Mouse (Mus musculus) intestine, embryonic 15.5 days (tissue): ENCODE measurements around the gene Etv4. TPM values are rescaled to one million over a fixed set of nuclear protein-coding genes. Genes with fewer than 3 reads are reported as not detected.

Experiments used
- ATAC-seq: fragments of 200-750 bp; cut with Nextera tagmentation; 2 replicates; pipeline ENCODE4 v1.8.0; 2017; ENCODE audit warnings: moderate TSS enrichment, moderate library complexity
- H3K27ac ChIP-seq: fragments of 300-500 bp; sonication (generic); 2 replicates; pipeline ENCODE4 v1.5.1; 2015; ENCODE audit warnings: mild to moderate bottlenecking, inconsistent platforms
- H3K27me3 ChIP-seq: fragments of 300-500 bp; sonication (generic); replicated peaks from 2 replicates; pipeline ENCODE4 v1.6.1; 2015; ENCODE audit warnings: inconsistent platforms
- H3K36me3 ChIP-seq: fragments of 300-500 bp; sonication (generic); 2 replicates; pipeline ENCODE4 v1.6.1; 2015; ENCODE audit warnings: inconsistent platforms
- H3K4me1 ChIP-seq: fragments of 300-500 bp; sonication (generic); replicated peaks from 2 replicates; pipeline ENCODE4 v1.6.1; 2015; ENCODE audit warnings: inconsistent platforms
- H3K4me2 ChIP-seq: fragments of 300-500 bp; sonication (generic); replicated peaks from 2 replicates; pipeline ENCODE4 v1.6.1; 2015; ENCODE audit warnings: mild to moderate bottlenecking, inconsistent platforms
- H3K4me3 ChIP-seq: fragments of 300-500 bp; sonication (generic); replicated peaks from 2 replicates; pipeline ENCODE4 v1.5.1; 2015; ENCODE audit warnings: inconsistent platforms
- H3K9ac ChIP-seq: fragments of 300-500 bp; sonication (generic); 2 replicates; pipeline ENCODE4 v1.6.1; 2015; ENCODE audit warnings: inconsistent platforms
- H3K9me3 ChIP-seq: fragments of 300-500 bp; sonication (generic); 2 replicates; pipeline ENCODE4 v1.6.1; 2016; ENCODE audit warnings: inconsistent platforms
- WGBS: fragments of 180-500 bp; shearing (Covaris S2); methylation state at CpG from one replicate; pipeline ENCODE4 v1.1.7; 2015; 5-methylcytosine and 5-hydroxymethylcytosine counted together
- polyA plus RNA-seq: library from polyadenylated mRNA; unstranded; fragments of >200 nt; fragmentation: Nextera tagmentation; extraction: Ambion mirVana; gene quantifications from 2 replicates; pipeline ENCODE4 v1.2.1, GENCODE M21; 2015

Gene Etv4
- polyA plus RNA-seq: 4.1 and 5.4 TPM in 2 replicates

- H3K9me3 ChIP-seq: no peaks in the 10 kb centered on the region
Measured at GRCm38 (mm10) chr11:101785143-101785851, at the start of gene Etv4. Gene Etv4, minus strand, starts transcription at chr11:101785371.

GRCm38 (mm10) chr11:101832001-101832400, 46.8 kb upstream of the Etv4 start:
- H3K4me1 ChIP-seq: peaks cover 28% of the 10 kb centered on the region
- no peaks in the 10 kb centered on the region for H3K9me3 ChIP-seq
- H3K27ac ChIP-seq: peak overlapping the region; percentile 68
- WGBS: 39% methylated on average over 7 of the region's 7 CpGs
- H3K36me3 ChIP-seq: no peaks in the 10 kb centered on the region
- no peak overlapping the region for H3K9ac ChIP-seq
- no peak overlapping the region for H3K4me3 ChIP-seq
- no peak overlapping the region for H3K4me2 ChIP-seq
- H3K27me3 ChIP-seq: no peaks in the 10 kb centered on the region
- ATAC-seq: peak; percentile 64

More at GRCm38 (mm10) chr11:101785143-101785851, at the start of gene Etv4:
- Histone ChIP-seq H3K4me2 (peak within 1 kb of the TSS; percentile 99), H3K36me3 (no peaks in the 10 kb centered on the region), H3K27me3 (peaks cover 63% of the 10 kb centered on the region), H3K9ac (peak within 1 kb of the TSS; percentile 50), H3K4me3 (peak within 1 kb of the TSS; percentile 56), H3K27ac (0 out of 2 replicates have a peak within 1 kb of the TSS, but pooled peaks have one; percentile 54), H3K4me1 (peaks cover 15% of the 10 kb centered on the region)
- ATAC-seq: peak; percentile 93
- WGBS: under 1% methylated on average over 35 of the region's 35 CpGs

- Histone ChIP-seq H3K9me3 (no peaks in the 10 kb centered on the region), H3K4me3 (no peak overlapping the region), H3K4me1 (peaks cover 28% of the 10 kb centered on the region), H3K27ac (peak overlapping the region; percentile 80), H3K9ac (no peak overlapping the region), H3K4me2 (no peak overlapping the region; the same call in 1 of the 2 replicates), H3K36me3 (no peaks in the 10 kb centered on the region), H3K27me3 (no peaks in the 10 kb centered on the region)
- no peak for ATAC-seq
- WGBS: 55% methylated on average over 8 of the region's 8 CpGs
Measured at GRCm38 (mm10) chr11:101830616-101831015, 45.4 kb upstream of the Etv4 start.

DNA sequence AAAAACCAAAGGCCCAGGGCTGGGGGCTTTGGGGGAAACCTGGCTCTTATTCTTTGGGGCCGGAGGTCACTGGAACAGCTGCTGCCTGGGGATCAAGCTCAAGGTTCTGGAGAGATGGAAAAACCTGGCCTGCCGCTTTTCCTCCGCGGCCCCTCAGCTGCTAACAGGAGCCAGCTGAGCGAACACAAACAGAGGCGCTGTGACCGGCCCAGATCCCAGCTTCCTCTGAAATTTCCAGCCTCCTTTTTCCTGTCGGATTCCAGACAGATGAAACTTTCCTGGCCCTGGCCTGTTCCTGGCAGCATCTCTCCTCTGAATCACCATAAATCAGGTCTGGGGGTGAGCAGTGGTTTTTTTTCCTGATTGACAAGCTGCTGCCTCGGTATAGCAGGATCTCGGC, 44.9 kb upstream of the Etv4 start:
- Histone ChIP-seq H3K4me3 (no peak overlapping the region), H3K4me1 (peaks cover 28% of the 10 kb centered on the region), H3K27ac (peak overlapping the region; percentile 80), H3K36me3 (no peaks in the 10 kb centered on the region), H3K9me3 (no peaks in the 10 kb centered on the region), H3K27me3 (no peaks in the 10 kb centered on the region), H3K9ac (no peak overlapping the region), H3K4me2 (peak overlapping the region; percentile 42)
- 10% methylated on average over 10 of the region's 10 CpGs for WGBS
- ATAC-seq: peak; percentile 63; the same call in 1 of the 2 replicates

DNA sequence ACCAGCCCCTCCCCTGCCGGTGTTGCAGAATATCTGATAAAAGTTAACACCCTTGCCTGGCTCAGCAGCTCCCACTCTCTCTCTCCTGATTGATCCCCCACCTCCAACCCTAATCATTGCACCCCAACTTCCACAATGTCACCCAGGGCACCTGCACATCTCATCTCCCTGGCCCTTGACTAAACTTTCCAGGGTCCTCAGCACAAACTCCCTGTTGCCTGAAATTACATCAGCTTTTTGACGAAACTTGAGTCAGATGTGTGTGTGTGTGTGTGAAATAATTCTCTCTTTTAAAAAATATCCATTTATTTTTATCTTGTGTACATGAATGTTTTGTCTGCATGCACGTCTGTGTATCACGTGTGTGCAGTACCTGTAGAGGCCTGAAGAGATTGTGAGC, 43.5 kb upstream of the Etv4 start:
- Histone ChIP-seq H3K27ac (no peak overlapping the region), H3K9me3 (no peaks in the 10 kb centered on the region), H3K4me1 (peaks cover 28% of the 10 kb centered on the region), H3K4me2 (no peak overlapping the region), H3K27me3 (no peaks in the 10 kb centered on the region), H3K4me3 (no peak overlapping the region), H3K36me3 (no peaks in the 10 kb centered on the region), H3K9ac (no peak overlapping the region)
- 90% methylated on average over 4 of the region's 4 CpGs for WGBS
- ATAC-seq: no peak

- Histone ChIP-seq H3K4me1 (peaks cover 5% of the 10 kb centered on the region; the same call in 1 of the 2 replicates), H3K27ac (no peak overlapping the region), H3K4me2 (no peak overlapping the region), H3K9me3 (no peaks in the 10 kb centered on the region), H3K9ac (no peak overlapping the region), H3K36me3 (no peaks in the 10 kb centered on the region), H3K27me3 (no peaks in the 10 kb centered on the region), H3K4me3 (no peak overlapping the region)
- 54% methylated on average over 3 of the region's 3 CpGs for WGBS
- ATAC-seq: no peak
Measured at GRCm38 (mm10) chr11:101823210-101823609, 38.0 kb upstream of the Etv4 start.

GRCm38 (mm10) chr11:101820899-101821298, 35.7 kb upstream of the Etv4 start:
- H3K4me1 ChIP-seq: peaks cover 5% of the 10 kb centered on the region; the same call in 1 of the 2 replicates
- WGBS: 32% methylated on average over 11 of the region's 11 CpGs
- H3K4me3 ChIP-seq: no peak overlapping the region
- H3K4me2 ChIP-seq: no peak overlapping the region
- no peaks in the 10 kb centered on the region for H3K27me3 ChIP-seq
- no peaks in the 10 kb centered on the region for H3K36me3 ChIP-seq
- H3K27ac ChIP-seq: no peak overlapping the region
- no peaks in the 10 kb centered on the region for H3K9me3 ChIP-seq
- H3K9ac ChIP-seq: no peak overlapping the region
- no peak for ATAC-seq

GRCm38 (mm10) chr11:101819853-101820252, 34.7 kb upstream of the Etv4 start:
- Histone ChIP-seq H3K27ac (no peak overlapping the region), H3K4me3 (no peak overlapping the region), H3K4me2 (no peak overlapping the region), H3K9ac (no peak overlapping the region), H3K4me1 (peaks cover 15% of the 10 kb centered on the region), H3K27me3 (no peaks in the 10 kb centered on the region), H3K36me3 (no peaks in the 10 kb centered on the region), H3K9me3 (no peaks in the 10 kb centered on the region)
- no peak for ATAC-seq

DNA sequence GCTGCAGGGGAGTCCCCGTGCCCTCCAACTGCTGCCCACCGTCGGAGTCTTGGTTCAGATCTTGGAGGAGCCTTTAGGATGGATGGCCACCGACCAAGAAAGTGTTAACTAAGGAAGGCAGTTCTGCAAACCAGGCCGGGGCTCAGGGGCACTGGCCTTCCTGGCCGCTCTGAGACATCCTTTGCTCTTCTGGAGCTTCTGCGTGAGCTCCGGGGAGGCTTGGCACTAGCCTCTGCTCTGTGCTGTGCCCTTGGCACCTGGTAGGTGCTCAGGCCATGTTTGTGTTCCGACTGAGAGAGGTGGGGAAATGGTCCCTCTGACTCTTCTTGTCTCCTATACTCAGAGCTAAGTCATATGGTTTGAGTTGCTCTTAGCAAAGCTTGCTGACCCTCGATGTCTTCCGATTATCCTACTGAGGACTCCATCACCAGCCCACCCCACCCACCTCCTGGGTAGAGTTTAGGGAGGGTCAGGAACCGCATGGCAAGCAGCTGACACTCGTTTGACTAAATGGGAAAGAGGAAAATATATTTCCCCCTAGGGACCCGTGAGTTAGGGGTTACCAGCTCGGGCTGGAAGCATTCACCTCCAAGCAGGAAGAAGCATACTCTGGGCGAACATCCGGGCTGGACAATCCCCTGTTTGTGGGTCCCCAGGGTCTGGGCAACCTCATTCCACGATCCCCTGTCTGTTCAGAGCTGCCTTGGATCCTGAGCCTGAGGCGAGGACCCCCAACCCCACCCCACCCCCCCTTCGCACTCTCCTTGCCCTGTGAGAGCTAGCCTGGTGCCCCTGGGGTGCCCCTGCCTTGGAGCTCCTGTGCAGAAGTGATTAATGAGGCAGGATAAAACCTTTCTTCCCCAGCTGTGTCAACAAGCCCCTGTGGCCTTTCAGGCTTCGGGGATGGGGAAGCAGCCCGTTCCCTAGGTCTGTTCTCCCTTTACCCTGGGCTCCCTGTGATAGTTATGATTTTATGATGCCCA, 30.2 kb upstream of the Etv4 start:
- Histone ChIP-seq H3K4me1 (peaks cover 22% of the 10 kb centered on the region), H3K9me3 (no peaks in the 10 kb centered on the region), H3K4me2 (peak overlapping the region; percentile 40; the same call in 1 of the 2 replicates), H3K9ac (no peak overlapping the region), H3K36me3 (no peaks in the 10 kb centered on the region), H3K4me3 (no peak overlapping the region), H3K27ac (no peak overlapping the region), H3K27me3 (no peaks in the 10 kb centered on the region)
- 19% methylated on average over 22 of the region's 22 CpGs for WGBS
- peak; percentile 54 for ATAC-seq

GRCm38 (mm10) chr11:101814375-101815102, 29.4 kb upstream of the Etv4 start:
- no peak overlapping the region for H3K27ac ChIP-seq
- H3K36me3 ChIP-seq: no peaks in the 10 kb centered on the region

GRCm38 (mm10) chr11:101813259-101813658, 28.1 kb upstream of the Etv4 start:
- Histone ChIP-seq H3K27ac (no peak overlapping the region), H3K4me1 (peaks cover 22% of the 10 kb centered on the region), H3K4me2 (no peak overlapping the region), H3K4me3 (no peak overlapping the region), H3K27me3 (0 out of 2 replicates have a peak, but pooled peaks cover 3% of the 10 kb centered on the region), H3K9me3 (no peaks in the 10 kb centered on the region), H3K36me3 (no peaks in the 10 kb centered on the region), H3K9ac (no peak overlapping the region)
- no peak for ATAC-seq
- WGBS: 2% methylated on average over 7 of the region's 7 CpGs

More at GRCm38 (mm10) chr11:101814375-101815102, 29.4 kb upstream of the Etv4 start:
- Histone ChIP-seq H3K4me1 (peaks cover 22% of the 10 kb centered on the region), H3K9me3 (no peaks in the 10 kb centered on the region), H3K9ac (no peak overlapping the region), H3K4me3 (no peak overlapping the region), H3K4me2 (peak overlapping the region; percentile 40), H3K27me3 (no peaks in the 10 kb centered on the region)
- WGBS: 24% methylated on average over 23 of the region's 23 CpGs
- ATAC-seq: peak; percentile 66
